Mouse (Mus musculus) lung, embryonic 16.5 days (tissue): ENCODE measurements around the gene Shroom3. TPM values are rescaled to one million over a fixed set of nuclear protein-coding genes. Genes with fewer than 3 reads are reported as not detected.

Experiments used
- ATAC-seq: fragments of 200-750 bp; cut with Nextera tagmentation; 2 replicates; pipeline ENCODE4 v1.8.0; 2017; ENCODE audit warnings: low read depth, mild to moderate bottlenecking, moderate library complexity
- H3K27ac ChIP-seq: fragments of 300-500 bp; sonication (generic); 2 replicates; pipeline ENCODE4 v1.5.1; 2014; ENCODE audit warnings: mild to moderate bottlenecking, control low read depth, low read length
- H3K27me3 ChIP-seq: fragments of 300-500 bp; sonication (generic); 2 replicates; pipeline ENCODE4 v1.6.1; 2014; ENCODE audit warnings: low read depth, low read length, mixed read lengths; ENCODE audit not compliant: control insufficient read depth, insufficient read depth
- H3K36me3 ChIP-seq: fragments of 300-500 bp; sonication (generic); 2 replicates; pipeline ENCODE4 v1.6.1; 2014; ENCODE audit warnings: low read length; ENCODE audit not compliant: control insufficient read depth, insufficient read depth
- H3K4me1 ChIP-seq: fragments of 300-500 bp; sonication (generic); replicated peaks from 2 replicates; pipeline ENCODE4 v1.6.1; 2014; ENCODE audit warnings: low read length, mixed read lengths; ENCODE audit not compliant: control insufficient read depth, insufficient read depth
- H3K4me2 ChIP-seq: fragments of 300-500 bp; sonication (generic); 2 replicates; pipeline ENCODE4 v1.6.1; 2014; ENCODE audit warnings: low read depth, low read length, control low read depth
- H3K4me3 ChIP-seq: fragments of 300-500 bp; sonication (generic); 2 replicates; pipeline ENCODE4 v1.5.1; 2014; ENCODE audit warnings: mild to moderate bottlenecking, low read length, control low read depth
- H3K9ac ChIP-seq: fragments of 300-500 bp; sonication (generic); 2 replicates; pipeline ENCODE4 v1.6.1; 2014; ENCODE audit warnings: low read length, control low read depth
- H3K9me3 ChIP-seq: fragments of 300-500 bp; sonication (generic); 2 replicates; pipeline ENCODE4 v1.6.1; 2016; ENCODE audit warnings: low read length; ENCODE audit not compliant: control insufficient read depth
- WGBS: fragments of 180-500 bp; shearing (Covaris S2); extraction: QIAGEN DNeasy Blood & Tissue Kit; methylation state at CpG from one replicate; pipeline ENCODE4 v1.1.7; 2014; 5-methylcytosine and 5-hydroxymethylcytosine counted together
- polyA plus RNA-seq: library from polyadenylated mRNA; unstranded; fragments of >200 nt; fragmentation: Nextera tagmentation; extraction: Ambion mirVana; gene quantifications from 2 replicates; pipeline ENCODE4 v1.2.1, GENCODE M21; 2015

Gene Shroom3
- polyA plus RNA-seq, 1 experiment from 2014 or later, result 4.0 TPM

DNA sequence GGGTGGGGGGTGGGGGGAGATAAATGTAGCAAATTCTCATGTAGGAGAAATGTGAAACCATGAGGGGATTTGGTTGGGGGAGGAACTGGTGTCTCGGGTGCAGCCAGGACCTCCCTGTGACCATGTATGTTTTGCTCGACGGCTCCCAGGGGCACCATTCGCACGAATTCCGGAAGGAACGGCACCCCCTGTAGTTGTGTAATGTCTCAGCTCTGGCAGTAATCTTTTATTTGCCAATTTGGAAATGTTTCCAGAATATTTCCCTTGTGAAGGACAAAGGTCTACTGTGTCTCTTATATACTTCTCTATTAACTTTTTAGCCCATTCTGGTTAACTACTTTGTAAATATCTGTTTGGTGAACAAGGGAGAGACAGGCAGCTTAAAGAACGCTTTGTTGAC is 27.5 kb downstream of the Shroom3 start:
- no peaks in the 10 kb centered on the region for H3K27me3 ChIP-seq
- H3K4me3 ChIP-seq, result no peak overlapping the region
- H3K36me3 ChIP-seq, result no peaks in the 10 kb centered on the region
- H3K9me3 ChIP-seq, result no peaks in the 10 kb centered on the region
- H3K9ac ChIP-seq, result no peak overlapping the region
- WGBS, result 27% methylated on average over 8 of the region's 8 CpGs
- H3K27ac ChIP-seq, result peak overlapping the region; percentile 80
- H3K4me1 ChIP-seq, result peaks cover 23% of the 10 kb centered on the region
- H3K4me2 ChIP-seq, result no peak overlapping the region
- ATAC-seq, result peak; percentile 62

DNA sequence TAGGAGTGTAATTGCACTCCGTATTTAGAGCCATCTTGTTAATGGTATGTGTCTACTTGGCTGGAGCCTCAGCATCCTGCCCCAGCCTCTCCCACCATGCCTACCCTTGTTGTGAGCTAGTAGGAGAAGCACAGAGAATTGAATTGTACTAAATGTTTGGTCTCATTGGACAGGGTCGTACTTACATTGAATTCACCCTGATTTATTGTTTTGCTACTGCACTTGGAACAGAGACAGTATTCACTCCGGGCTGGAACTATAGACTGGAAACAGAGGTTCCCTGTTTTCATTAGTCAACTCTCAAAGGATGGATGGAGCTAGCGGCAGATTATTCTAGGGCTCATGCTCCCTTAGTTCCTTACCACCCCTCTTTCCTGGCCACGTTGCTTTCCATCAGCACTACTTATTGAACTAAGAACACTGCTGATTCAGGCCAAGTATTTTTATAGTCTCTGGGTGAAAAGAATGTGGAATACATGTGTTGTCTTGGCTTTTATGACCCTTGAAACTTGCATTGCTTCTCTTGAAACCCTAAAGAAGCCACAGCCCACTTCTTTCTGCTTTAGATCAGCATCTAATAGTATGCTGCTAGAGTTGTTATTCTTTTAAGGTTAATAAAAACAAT is 28.5 kb downstream of the Shroom3 start:
- ATAC-seq, result no peak
- Histone ChIP-seq H3K4me2 (no peak overlapping the region), H3K36me3 (no peaks in the 10 kb centered on the region), H3K27ac (peak overlapping the region; percentile 80), H3K4me1 (peaks cover 23% of the 10 kb centered on the region), H3K4me3 (no peak overlapping the region), H3K9ac (no peak overlapping the region), H3K9me3 (no peaks in the 10 kb centered on the region), H3K27me3 (no peaks in the 10 kb centered on the region)
- WGBS, result 73% methylated on average over 5 of the region's 5 CpGs

DNA sequence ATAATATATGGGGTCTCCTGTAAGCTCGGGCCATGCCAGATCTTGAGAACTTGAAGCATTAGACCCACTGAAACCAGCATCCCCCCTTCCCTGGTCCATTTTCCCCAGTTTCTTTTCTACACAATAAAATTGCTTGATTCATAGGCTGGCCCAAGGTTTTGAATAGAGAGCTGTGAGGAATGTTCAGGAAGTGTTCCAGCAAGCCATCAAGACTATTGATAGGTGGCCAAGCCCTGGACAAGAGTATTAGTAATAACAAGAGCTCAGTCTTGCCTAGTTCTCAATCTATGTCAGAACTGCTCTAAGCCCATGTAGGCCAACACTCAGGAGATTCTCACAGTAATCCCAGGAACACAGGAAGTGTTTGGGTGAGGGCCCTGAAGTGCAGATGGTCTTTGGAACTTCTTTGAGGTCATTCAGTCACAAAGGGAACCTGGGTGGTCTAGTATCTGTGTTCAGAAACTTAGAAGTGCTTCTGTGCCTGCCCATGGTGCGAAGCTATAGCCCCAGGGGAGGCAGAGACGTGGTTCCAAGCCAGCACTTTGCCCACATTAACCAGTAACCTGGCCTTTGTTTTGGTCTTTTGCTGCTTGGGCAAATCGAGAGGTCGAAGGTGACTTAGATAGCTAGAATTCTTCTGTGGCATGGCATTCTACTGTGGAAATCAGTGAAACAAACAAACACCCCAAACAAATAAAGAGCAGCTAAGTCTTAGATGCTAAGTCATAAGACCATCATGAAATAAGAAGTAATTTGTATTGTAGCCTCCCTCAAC is 29.6 kb downstream of the Shroom3 start:
- H3K27me3 ChIP-seq, result no peaks in the 10 kb centered on the region
- ATAC-seq, result no peak
- no peak overlapping the region for H3K27ac ChIP-seq
- H3K9ac ChIP-seq, result no peak overlapping the region
- WGBS, result 72% methylated on average over 5 of the region's 5 CpGs
- no peak overlapping the region for H3K4me2 ChIP-seq
- H3K4me3 ChIP-seq, result no peak overlapping the region
- no peaks in the 10 kb centered on the region for H3K9me3 ChIP-seq
- peaks cover 26% of the 10 kb centered on the region for H3K4me1 ChIP-seq
- no peaks in the 10 kb centered on the region for H3K36me3 ChIP-seq

DNA sequence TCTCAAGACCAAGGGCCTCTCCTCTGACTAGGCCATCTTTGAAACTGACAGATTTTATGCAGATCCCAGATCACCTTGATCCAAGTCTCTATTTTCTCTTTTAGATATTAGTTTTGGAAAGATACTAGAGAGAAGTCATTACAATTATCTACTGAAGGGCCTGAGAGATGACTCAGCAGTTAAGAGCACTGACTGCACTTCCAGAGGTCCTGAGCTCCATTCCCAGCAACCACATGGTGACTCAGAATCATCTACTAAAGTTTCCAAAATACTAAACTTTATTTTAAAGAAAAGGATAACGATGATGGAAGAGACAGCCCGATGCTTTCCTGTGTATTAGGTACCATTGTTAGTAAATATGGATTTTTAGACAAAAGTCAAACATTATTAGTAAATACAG is 31.7 kb downstream of the Shroom3 start:
- Histone ChIP-seq H3K36me3 (no peaks in the 10 kb centered on the region), H3K4me2 (no peak overlapping the region), H3K4me3 (no peak overlapping the region), H3K27ac (no peak overlapping the region), H3K9me3 (no peaks in the 10 kb centered on the region), H3K9ac (no peak overlapping the region), H3K27me3 (no peaks in the 10 kb centered on the region), H3K4me1 (peaks cover 17% of the 10 kb centered on the region)
- WGBS, result 93% methylated on average over 2 of the region's 2 CpGs
- no peak for ATAC-seq

DNA sequence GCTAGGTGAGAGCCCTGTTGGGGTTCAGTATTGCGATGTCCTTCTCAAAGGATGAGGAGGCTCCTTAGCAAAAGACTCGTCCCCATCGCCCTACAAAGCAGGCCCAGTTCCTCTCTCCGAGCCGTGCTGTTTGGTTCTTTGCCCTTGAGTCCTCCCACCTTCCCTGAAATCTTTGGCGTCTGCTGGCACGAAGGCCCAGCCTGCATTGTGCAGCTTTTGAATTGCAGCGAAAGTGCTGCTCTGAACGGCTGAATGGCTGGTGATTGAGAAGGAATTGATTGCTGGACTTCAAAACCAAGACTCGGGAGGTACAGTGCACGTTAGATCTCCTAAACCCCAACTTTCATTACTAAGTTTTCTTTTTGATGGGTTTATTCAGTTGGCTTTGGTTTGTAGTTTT is 32.1 kb downstream of the Shroom3 start:
- H3K4me2 ChIP-seq, result no peak overlapping the region
- H3K27me3 ChIP-seq, result no peaks in the 10 kb centered on the region
- no peaks in the 10 kb centered on the region for H3K36me3 ChIP-seq
- H3K4me1 ChIP-seq, result peaks cover 15% of the 10 kb centered on the region
- no peak overlapping the region for H3K27ac ChIP-seq
- no peak for ATAC-seq
- H3K9me3 ChIP-seq, result no peaks in the 10 kb centered on the region
- H3K4me3 ChIP-seq, result no peak overlapping the region
- no peak overlapping the region for H3K9ac ChIP-seq
- 65% methylated on average over 11 of the region's 11 CpGs for WGBS

DNA sequence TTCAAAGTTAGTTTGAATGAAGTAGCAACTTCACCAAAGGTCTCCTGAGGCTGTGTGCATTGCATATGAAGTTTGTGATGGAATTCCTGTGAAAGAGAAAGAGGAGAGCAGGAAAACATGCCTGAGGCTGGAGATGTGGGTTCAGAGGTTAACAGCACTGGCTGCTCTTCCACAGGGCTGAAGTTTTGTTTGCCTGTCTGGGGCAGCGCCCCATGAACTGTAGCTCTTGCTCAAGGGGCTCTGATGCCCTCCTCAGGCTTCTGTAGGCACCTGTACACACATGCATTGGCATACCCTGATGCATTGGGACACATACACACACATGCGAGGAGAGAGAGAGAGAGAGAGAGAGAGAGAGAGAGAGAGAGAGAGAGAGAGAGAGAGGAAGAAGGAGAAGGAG is 32.7 kb downstream of the Shroom3 start:
- Histone ChIP-seq H3K4me1 (peaks cover 11% of the 10 kb centered on the region), H3K4me3 (no peak overlapping the region), H3K27me3 (no peaks in the 10 kb centered on the region), H3K9me3 (no peaks in the 10 kb centered on the region), H3K27ac (no peak overlapping the region), H3K9ac (no peak overlapping the region), H3K4me2 (no peak overlapping the region), H3K36me3 (no peaks in the 10 kb centered on the region)
- no peak for ATAC-seq
- WGBS, result 38% methylated on average over 2 of the region's 2 CpGs

DNA sequence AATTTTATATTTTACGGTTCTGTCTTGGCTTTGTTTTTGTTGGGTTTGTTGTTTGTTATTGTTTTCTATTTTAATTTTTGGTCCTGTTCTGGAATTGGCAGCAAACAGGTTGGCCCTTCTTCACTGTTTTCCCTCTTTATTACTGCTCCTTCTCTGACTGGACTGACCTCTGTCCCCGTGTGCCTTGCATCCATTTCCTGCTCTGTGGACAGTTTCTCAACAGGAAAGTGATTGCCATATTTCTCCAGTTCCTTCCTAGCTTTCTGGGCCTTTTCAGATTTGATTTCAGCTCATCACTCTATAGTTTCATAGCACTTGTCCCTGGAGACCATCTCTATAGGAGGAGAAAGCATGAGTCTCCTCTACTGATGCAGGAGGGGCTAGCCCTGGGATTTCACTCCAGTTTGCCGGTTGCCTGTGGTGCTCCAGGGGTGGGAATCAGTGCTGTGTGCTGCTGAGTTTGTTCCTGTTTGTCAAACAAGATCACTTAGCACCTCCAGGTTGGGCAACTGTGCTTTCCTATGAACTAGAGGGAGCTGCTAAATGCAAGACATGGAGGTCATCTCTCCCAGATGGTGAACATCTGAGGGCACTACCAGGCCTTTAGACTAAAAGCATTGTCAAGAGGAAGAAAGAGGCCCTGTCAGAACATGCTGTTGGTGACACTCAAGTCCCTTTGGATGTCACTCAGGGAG is 34.6 kb downstream of the Shroom3 start:
- no peak overlapping the region for H3K27ac ChIP-seq
- peaks cover 6% of the 10 kb centered on the region for H3K4me1 ChIP-seq
- H3K27me3 ChIP-seq, result no peaks in the 10 kb centered on the region
- WGBS, result 52% methylated on average over 3 of the region's 3 CpGs
- no peak overlapping the region for H3K4me2 ChIP-seq
- ATAC-seq, result peak; percentile 34; the same call in 1 of the 2 replicates
- no peak overlapping the region for H3K4me3 ChIP-seq
- no peak overlapping the region for H3K9ac ChIP-seq
- H3K36me3 ChIP-seq, result no peaks in the 10 kb centered on the region
- no peaks in the 10 kb centered on the region for H3K9me3 ChIP-seq

DNA sequence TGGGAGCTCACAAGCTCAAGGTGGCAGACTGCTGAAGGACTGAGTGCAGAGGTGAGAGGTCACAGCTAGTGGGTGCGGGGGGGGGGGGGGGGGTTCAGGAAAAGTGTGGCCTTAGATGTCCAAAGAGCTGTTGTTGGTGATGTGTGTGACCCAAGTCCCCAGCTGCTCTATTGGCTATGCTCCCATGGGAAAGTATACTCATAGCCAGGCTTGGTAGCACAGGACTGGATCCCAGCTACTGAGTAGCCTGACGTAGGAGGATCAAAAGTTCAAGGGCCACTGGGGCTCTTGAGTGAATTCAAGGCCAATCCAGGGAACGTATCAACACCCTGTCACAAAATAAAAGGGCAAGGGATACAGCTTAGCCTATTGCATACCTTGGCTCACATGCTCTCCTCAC is 35.6 kb downstream of the Shroom3 start:
- Histone ChIP-seq H3K4me2 (no peak overlapping the region), H3K4me1 (peaks cover 6% of the 10 kb centered on the region), H3K9me3 (no peaks in the 10 kb centered on the region), H3K27me3 (no peaks in the 10 kb centered on the region), H3K9ac (no peak overlapping the region), H3K36me3 (no peaks in the 10 kb centered on the region), H3K27ac (no peak overlapping the region), H3K4me3 (no peak overlapping the region)
- ATAC-seq, result peak; percentile 83
- WGBS, result 54% methylated on average over 3 of the region's 3 CpGs

DNA sequence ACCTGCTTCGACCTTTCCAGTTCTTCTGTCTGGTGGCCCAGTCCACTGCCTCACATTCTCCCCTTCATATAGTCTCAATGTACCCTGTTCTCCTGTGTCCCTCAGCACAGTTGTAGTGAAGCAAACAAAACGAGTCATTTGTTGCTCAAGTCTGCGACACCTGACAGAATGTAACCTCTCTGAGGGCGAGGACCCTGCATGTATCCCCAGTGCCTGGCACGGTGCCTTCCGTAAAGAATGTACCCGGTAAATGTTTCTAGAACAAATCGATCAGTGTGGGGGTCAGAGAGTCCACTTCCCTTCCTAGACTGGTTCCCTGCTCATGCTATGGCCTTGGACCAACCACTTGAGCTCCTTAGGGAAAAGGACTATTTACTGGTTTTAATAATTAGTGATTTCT is 38.4 kb downstream of the Shroom3 start:
- Histone ChIP-seq H3K4me1 (peaks cover 6% of the 10 kb centered on the region), H3K9ac (no peak overlapping the region), H3K27ac (no peak overlapping the region), H3K4me3 (no peak overlapping the region), H3K36me3 (no peaks in the 10 kb centered on the region), H3K9me3 (no peaks in the 10 kb centered on the region), H3K27me3 (no peaks in the 10 kb centered on the region), H3K4me2 (no peak overlapping the region)
- 82% methylated on average over 8 of the region's 8 CpGs for WGBS
- no peak for ATAC-seq
